Mouse (Mus musculus) kidney, embryonic 14.5 days (tissue): ENCODE results near the gene Rnaseh2a. TPM values are rescaled to one million over a fixed set of nuclear protein-coding genes. Genes with fewer than 3 reads are reported as not detected.

Experiments used
- ATAC-seq: fragments of 200-750 bp; cut with Nextera tagmentation; 2 replicates; pipeline ENCODE4 v1.8.0; 2017; ENCODE audit warnings: moderate number of reproducible peaks, mild to moderate bottlenecking, moderate TSS enrichment, moderate library complexity; ENCODE audit not compliant: low FRiP score, low TSS enrichment
- H3K27ac ChIP-seq: fragments of 300-500 bp; sonication (generic); 2 replicates; pipeline ENCODE4 v1.5.1; 2014; ENCODE audit warnings: low read depth, mild to moderate bottlenecking, low read length, moderate library complexity, mixed read lengths
- H3K27me3 ChIP-seq: fragments of 300-500 bp; sonication (generic); 2 replicates; pipeline ENCODE4 v1.6.1; 2014; ENCODE audit warnings: mild to moderate bottlenecking, low read length; ENCODE audit not compliant: control insufficient read depth, insufficient read depth
- H3K36me3 ChIP-seq: fragments of 300-500 bp; sonication (generic); 2 replicates; pipeline ENCODE4 v1.6.1; 2014; ENCODE audit warnings: low read length, mixed read lengths; ENCODE audit not compliant: control insufficient read depth, insufficient read depth
- H3K4me1 ChIP-seq: fragments of 300-500 bp; sonication (generic); 2 replicates; pipeline ENCODE4 v1.6.1; 2014; ENCODE audit warnings: low read length, mixed read lengths; ENCODE audit not compliant: control insufficient read depth, insufficient read depth
- H3K4me2 ChIP-seq: fragments of 300-500 bp; sonication (generic); replicated peaks from 2 replicates; pipeline ENCODE4 v1.6.1; 2014; ENCODE audit warnings: low read depth, mild to moderate bottlenecking, low read length
- H3K4me3 ChIP-seq: fragments of 300-500 bp; sonication (generic); 2 replicates; pipeline ENCODE4 v1.5.1; 2014; ENCODE audit warnings: mild to moderate bottlenecking, low read length
- H3K9ac ChIP-seq: fragments of 300-500 bp; sonication (generic); 2 replicates; pipeline ENCODE4 v1.6.1; 2014; ENCODE audit warnings: low read depth, mild to moderate bottlenecking, low read length, moderate library complexity
- H3K9me3 ChIP-seq: fragments of 300-500 bp; sonication (generic); 2 replicates; pipeline ENCODE4 v1.6.1; 2016; ENCODE audit warnings: low read length; ENCODE audit not compliant: control insufficient read depth
- WGBS: fragments of 180-500 bp; shearing (Covaris S2); extraction: QIAGEN DNeasy Blood & Tissue Kit; methylation state at CpG from one replicate; pipeline ENCODE4 v1.1.7; 2014; 5-methylcytosine and 5-hydroxymethylcytosine counted together
- polyA plus RNA-seq: library from polyadenylated mRNA; unstranded; fragments of >200 nt; fragmentation: Nextera tagmentation; extraction: Ambion mirVana; gene quantifications from 2 replicates; pipeline ENCODE4 v1.2.1, GENCODE M21; 2014

Gene Rnaseh2a
- polyA plus RNA-seq, 1 experiment from 2014 or later, result 143 TPM

DNA sequence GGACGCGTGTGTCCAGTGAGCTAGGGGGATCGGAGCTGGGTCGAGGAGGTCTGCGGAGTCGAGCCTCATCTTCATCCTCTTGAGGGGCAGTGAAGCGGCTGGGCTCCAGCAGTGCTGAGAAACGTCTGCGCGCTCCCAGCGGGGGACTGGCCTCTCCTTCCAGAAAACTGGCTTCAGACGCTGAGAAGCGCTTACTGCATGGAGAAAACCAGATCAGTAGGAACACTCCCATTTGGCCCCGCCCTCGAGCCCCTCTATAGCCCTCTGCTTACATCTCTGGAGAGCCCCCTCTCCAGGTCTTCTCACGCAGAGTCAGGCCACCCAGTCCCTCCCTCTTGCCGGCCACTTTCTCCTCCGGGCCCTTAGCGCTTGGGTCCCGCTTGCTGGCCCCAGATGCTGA lies 51.8 kb downstream of the Rnaseh2a start:
- H3K27me3 ChIP-seq, result peaks cover 30% of the 10 kb centered on the region
- H3K27ac ChIP-seq, result no peak overlapping the region
- peaks cover 4% of the 10 kb centered on the region for H3K4me1 ChIP-seq
- H3K9ac ChIP-seq, result no peak overlapping the region
- peaks cover 3% of the 10 kb centered on the region; the same call in 1 of the 2 replicates for H3K9me3 ChIP-seq
- no peak overlapping the region for H3K4me2 ChIP-seq
- no peaks in the 10 kb centered on the region for H3K36me3 ChIP-seq
- WGBS, result 36% methylated on average over 20 of the region's 20 CpGs
- ATAC-seq, result no peak
- H3K4me3 ChIP-seq, result no peak overlapping the region

DNA sequence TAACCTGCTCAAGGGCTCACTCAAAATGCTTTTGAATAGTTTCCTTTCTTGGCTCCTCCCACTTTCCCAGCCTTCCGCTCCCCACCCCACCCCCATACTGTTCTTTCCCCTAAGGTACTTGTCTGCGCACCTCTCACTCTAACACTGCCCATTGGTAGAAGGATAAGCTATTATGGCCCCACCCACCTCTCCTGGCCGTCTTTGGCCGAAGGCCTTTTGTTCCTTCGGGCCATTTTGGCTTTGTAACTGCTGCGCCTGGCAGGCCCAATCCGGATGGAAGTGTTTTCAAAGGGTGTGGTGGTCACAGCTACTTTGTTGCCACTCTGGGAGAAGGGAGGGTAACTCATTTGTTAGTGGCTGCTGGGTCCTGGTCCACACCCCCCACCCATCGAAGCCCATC lies 54.3 kb downstream of the Rnaseh2a start:
- Histone ChIP-seq H3K9me3 (peaks cover 3% of the 10 kb centered on the region; the same call in 1 of the 2 replicates), H3K36me3 (no peaks in the 10 kb centered on the region), H3K4me3 (no peak overlapping the region), H3K27ac (no peak overlapping the region), H3K4me2 (no peak overlapping the region), H3K4me1 (peaks cover 5% of the 10 kb centered on the region), H3K9ac (no peak overlapping the region), H3K27me3 (peaks cover 48% of the 10 kb centered on the region)
- 88% methylated on average over 8 of the region's 8 CpGs for WGBS
- ATAC-seq, result no peak

DNA sequence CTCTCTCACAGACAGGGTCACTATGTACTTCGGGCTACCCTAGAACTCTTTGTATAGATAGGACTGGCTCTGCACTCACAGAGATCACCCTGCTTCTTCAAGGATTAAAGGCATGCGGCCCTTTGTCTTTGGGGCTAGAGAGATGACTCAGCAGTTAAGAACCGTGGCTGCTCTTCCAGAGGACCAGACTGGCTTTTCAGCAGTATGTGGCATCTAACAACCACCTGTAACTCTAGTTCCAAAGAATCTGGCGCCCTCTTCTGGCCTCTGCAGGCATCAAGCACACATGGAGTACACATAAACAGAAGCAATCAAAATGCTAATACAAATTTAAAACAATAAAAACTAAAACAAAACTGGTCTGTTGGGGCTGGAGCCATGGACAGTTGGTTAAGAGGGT lies 55.6 kb downstream of the Rnaseh2a start:
- H3K4me3 ChIP-seq, result no peak overlapping the region
- H3K4me1 ChIP-seq, result peaks cover 9% of the 10 kb centered on the region
- H3K27me3 ChIP-seq, result peaks cover 56% of the 10 kb centered on the region
- no peak overlapping the region for H3K9ac ChIP-seq
- no peaks in the 10 kb centered on the region for H3K36me3 ChIP-seq
- ATAC-seq, result no peak
- H3K27ac ChIP-seq, result no peak overlapping the region
- H3K9me3 ChIP-seq, result peaks cover 3% of the 10 kb centered on the region; the same call in 1 of the 2 replicates
- WGBS, result 35% methylated on average over 4 of the region's 4 CpGs
- H3K4me2 ChIP-seq, result no peak overlapping the region

DNA sequence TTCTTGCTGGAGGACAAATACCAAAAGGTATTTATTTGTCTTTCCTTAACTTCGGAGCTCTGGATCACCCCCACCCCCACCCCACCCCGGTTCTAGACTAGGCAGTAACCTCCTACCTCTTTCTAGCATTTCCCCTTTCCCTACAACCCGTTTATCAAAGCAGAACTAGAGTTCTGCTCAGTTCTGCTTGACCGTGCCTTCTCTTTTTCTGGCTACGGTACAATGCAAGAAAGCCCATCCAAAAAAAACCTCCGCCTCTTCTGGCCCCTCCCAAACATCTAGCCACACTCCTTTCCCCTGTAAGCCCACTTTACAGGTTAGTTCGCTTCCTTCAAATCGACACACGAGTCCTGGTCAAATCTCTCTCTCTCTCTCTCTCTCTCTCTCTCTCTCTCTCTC lies 56.1 kb downstream of the Rnaseh2a start:
- Histone ChIP-seq H3K4me3 (peak overlapping the region; percentile 44), H3K4me2 (peak overlapping the region; percentile 84), H3K36me3 (no peaks in the 10 kb centered on the region), H3K9me3 (peaks cover 3% of the 10 kb centered on the region; the same call in 1 of the 2 replicates), H3K27me3 (peaks cover 53% of the 10 kb centered on the region), H3K4me1 (peaks cover 12% of the 10 kb centered on the region), H3K9ac (peak overlapping the region; percentile 40; the same call in 1 of the 2 replicates), H3K27ac (no peak overlapping the region)
- no peak for ATAC-seq
- WGBS, result 15% methylated on average over 9 of the region's 9 CpGs

DNA sequence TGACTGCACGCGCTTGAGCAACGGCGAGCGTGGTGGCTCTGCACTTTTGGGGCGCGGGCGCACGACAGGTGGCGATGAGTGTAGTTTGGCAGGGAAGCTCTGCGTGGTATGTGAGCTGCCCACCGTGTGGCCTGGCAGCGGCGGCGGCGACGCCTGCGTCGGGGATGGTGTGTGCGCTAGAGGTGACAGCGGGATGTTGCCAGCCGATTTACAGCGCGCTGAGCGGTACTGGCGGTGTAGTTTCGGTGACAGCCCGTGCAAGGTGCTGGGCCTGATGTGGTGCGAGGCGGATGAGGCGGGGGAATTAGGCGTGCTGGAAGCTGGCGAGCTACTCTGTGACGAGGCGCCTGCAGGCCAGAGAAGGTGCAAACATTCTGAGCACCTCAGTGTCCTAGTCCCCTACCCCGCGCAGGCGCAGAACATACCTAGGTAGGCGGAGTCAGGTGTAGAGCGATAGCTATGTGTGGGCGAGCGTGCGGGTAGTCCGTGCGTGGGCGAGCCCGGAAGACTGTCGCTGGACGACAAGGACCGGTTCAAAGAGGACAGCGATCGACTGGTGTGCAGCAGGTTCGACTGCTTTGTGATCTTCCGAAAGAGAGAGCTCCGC lies 56.6 kb downstream of the Rnaseh2a start:
- peak; percentile 46 for ATAC-seq
- peaks cover 48% of the 10 kb centered on the region for H3K27me3 ChIP-seq

DNA sequence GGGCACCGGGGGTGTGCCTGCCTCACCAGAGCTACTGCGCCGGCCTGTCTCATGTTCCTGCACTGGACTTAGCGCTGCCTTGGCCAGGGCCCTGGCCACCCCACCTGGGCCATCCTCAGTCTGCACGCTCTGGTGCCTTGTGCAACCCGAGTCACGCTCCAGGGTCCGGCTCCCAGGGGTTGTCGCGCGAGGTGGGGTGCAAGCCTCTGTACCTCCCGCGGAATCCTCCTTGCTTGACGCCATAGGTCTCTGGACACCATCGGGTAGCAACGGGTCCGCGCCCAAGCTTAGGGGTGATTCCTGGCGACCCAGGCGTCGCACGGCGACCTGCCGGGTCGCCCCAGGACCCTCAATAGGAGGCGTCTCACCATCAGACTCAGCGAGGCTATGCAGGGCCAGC lies 57.2 kb downstream of the Rnaseh2a start:
- peak overlapping the region; percentile 40 for H3K9ac ChIP-seq
- peaks cover 12% of the 10 kb centered on the region for H3K4me1 ChIP-seq
- no peak overlapping the region for H3K27ac ChIP-seq
- ATAC-seq, result no peak
- peak overlapping the region; percentile 84 for H3K4me2 ChIP-seq
- no peaks in the 10 kb centered on the region for H3K36me3 ChIP-seq
- peaks cover 42% of the 10 kb centered on the region for H3K27me3 ChIP-seq
- peaks cover 3% of the 10 kb centered on the region; the same call in 1 of the 2 replicates for H3K9me3 ChIP-seq
- WGBS, result 16% methylated on average over 27 of the region's 27 CpGs
- H3K4me3 ChIP-seq, result peak overlapping the region; percentile 44

More for the DNA sequence above, 56.6 kb downstream of the Rnaseh2a start:
- Histone ChIP-seq H3K4me2 (peak overlapping the region; percentile 84), H3K4me1 (peaks cover 12% of the 10 kb centered on the region), H3K36me3 (no peaks in the 10 kb centered on the region), H3K4me3 (peak overlapping the region; percentile 44), H3K9ac (peak overlapping the region; percentile 40; the same call in 1 of the 2 replicates), H3K27ac (no peak overlapping the region), H3K9me3 (peaks cover 3% of the 10 kb centered on the region; the same call in 1 of the 2 replicates)
- WGBS, result 1% methylated on average over 55 of the region's 55 CpGs

DNA sequence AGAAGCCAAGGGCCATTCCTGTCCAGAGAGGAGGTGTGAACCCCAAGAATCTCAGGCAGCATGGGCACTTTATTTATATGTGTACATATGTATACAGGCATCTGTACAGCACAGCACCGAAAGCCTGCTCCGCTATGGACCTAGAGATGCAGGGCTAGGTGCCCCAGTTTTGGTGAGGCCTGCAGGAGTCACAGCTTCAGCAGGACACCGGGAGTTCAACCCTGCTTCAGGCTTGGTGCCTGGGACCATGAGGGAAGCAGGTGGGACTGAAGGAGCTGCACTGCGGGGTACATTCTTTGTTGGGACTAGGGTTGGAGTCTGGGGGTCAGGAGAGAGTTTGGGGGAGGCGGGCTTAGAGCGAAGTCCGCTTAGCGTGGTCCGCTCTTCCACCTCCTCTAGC lies 57.7 kb downstream of the Rnaseh2a start:
- ATAC-seq, result no peak
- WGBS, result 84% methylated on average over 9 of the region's 9 CpGs
- H3K27me3 ChIP-seq, result peaks cover 39% of the 10 kb centered on the region
- H3K4me3 ChIP-seq, result no peak overlapping the region
- no peak overlapping the region for H3K27ac ChIP-seq
- peaks cover 3% of the 10 kb centered on the region; the same call in 1 of the 2 replicates for H3K9me3 ChIP-seq
- peaks cover 12% of the 10 kb centered on the region for H3K4me1 ChIP-seq
- H3K4me2 ChIP-seq, result no peak overlapping the region
- no peak overlapping the region for H3K9ac ChIP-seq
- no peaks in the 10 kb centered on the region for H3K36me3 ChIP-seq

DNA sequence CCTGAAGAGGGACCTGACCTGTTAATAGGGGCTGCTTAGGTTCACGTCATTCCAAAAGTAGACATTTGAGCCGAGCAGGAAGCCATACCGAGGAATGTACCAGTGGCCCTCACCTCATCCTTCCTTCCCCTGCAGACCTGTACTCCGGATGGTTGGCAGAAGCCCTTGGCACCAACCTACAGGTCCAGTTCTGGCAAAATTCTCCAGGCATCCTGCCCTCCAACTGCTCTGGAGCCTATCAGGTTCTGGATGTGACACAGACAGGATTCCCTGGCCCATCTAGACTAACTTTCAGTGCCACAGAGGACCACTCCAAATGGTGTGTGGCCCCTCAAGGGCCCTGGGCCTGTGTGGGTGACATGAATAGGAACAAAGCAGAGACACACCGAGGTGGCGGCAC lies 59.0 kb downstream of the Rnaseh2a start:
- H3K36me3 ChIP-seq, result no peaks in the 10 kb centered on the region
- 86% methylated on average over 6 of the region's 6 CpGs for WGBS
- H3K9ac ChIP-seq, result no peak overlapping the region
- H3K4me3 ChIP-seq, result no peak overlapping the region
- ATAC-seq, result no peak
- H3K9me3 ChIP-seq, result peaks cover 3% of the 10 kb centered on the region; the same call in 1 of the 2 replicates
- peaks cover 36% of the 10 kb centered on the region for H3K27me3 ChIP-seq
- no peak overlapping the region for H3K4me2 ChIP-seq
- H3K27ac ChIP-seq, result no peak overlapping the region
- peaks cover 12% of the 10 kb centered on the region for H3K4me1 ChIP-seq

DNA sequence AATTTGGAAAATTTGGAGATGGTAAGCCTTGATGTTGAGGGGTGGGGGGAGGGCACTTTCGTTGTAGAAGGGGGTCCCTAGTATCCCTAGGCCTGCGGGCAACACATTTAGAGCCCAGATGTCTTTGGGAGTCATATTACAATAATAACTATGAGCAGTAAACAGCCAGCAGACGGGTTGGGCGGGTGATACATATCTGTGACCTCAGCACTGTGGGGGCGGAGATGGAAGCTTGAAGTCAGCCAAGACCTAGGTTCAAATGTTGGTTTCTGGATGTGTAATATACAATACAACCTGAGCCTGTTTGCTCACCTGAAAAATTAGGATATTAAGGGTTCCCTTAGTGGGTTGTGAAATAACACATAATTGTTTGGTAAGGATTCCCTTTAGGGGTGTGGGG lies 59.6 kb downstream of the Rnaseh2a start:
- peaks cover 3% of the 10 kb centered on the region; the same call in 1 of the 2 replicates for H3K9me3 ChIP-seq
- H3K4me1 ChIP-seq, result peaks cover 12% of the 10 kb centered on the region
- H3K27ac ChIP-seq, result no peak overlapping the region
- no peak overlapping the region for H3K9ac ChIP-seq
- 55% methylated on average over 5 of the region's 5 CpGs for WGBS
- no peaks in the 10 kb centered on the region for H3K36me3 ChIP-seq
- no peak overlapping the region for H3K4me3 ChIP-seq
- peaks cover 36% of the 10 kb centered on the region for H3K27me3 ChIP-seq
- no peak overlapping the region for H3K4me2 ChIP-seq
- no peak for ATAC-seq
